Mouse (Mus musculus) intestine, embryonic 15.5 days (tissue): Measurements from ENCODE around the gene Rfc3. TPM values are rescaled to one million over a fixed set of nuclear protein-coding genes. Genes with fewer than 3 reads are reported as not detected.
A peak's percentile ranks its signal among the peaks of the same experiment; 100 is the strongest.
"Not testable (repeated sequence)": the region's sequence is repeated elsewhere in the genome, so short reads cannot be mapped to it uniquely, and the experiment has no call there.

ENCODE experiments used
- ATAC-seq: fragments of 200-750 bp; cut with Nextera tagmentation; 2 replicates; pipeline ENCODE4 v1.8.0; 2017; ENCODE audit warnings: moderate TSS enrichment, moderate library complexity
- H3K27ac ChIP-seq: fragments of 300-500 bp; sonication (generic); 2 replicates; pipeline ENCODE4 v1.5.1; 2015; ENCODE audit warnings: mild to moderate bottlenecking, inconsistent platforms
- H3K27me3 ChIP-seq: fragments of 300-500 bp; sonication (generic); replicated peaks from 2 replicates; pipeline ENCODE4 v1.6.1; 2015; ENCODE audit warnings: inconsistent platforms
- H3K36me3 ChIP-seq: fragments of 300-500 bp; sonication (generic); 2 replicates; pipeline ENCODE4 v1.6.1; 2015; ENCODE audit warnings: inconsistent platforms
- H3K4me1 ChIP-seq: fragments of 300-500 bp; sonication (generic); replicated peaks from 2 replicates; pipeline ENCODE4 v1.6.1; 2015; ENCODE audit warnings: inconsistent platforms
- H3K4me2 ChIP-seq: fragments of 300-500 bp; sonication (generic); replicated peaks from 2 replicates; pipeline ENCODE4 v1.6.1; 2015; ENCODE audit warnings: mild to moderate bottlenecking, inconsistent platforms
- H3K4me3 ChIP-seq: fragments of 300-500 bp; sonication (generic); replicated peaks from 2 replicates; pipeline ENCODE4 v1.5.1; 2015; ENCODE audit warnings: inconsistent platforms
- H3K9ac ChIP-seq: fragments of 300-500 bp; sonication (generic); 2 replicates; pipeline ENCODE4 v1.6.1; 2015; ENCODE audit warnings: inconsistent platforms
- H3K9me3 ChIP-seq: fragments of 300-500 bp; sonication (generic); 2 replicates; pipeline ENCODE4 v1.6.1; 2016; ENCODE audit warnings: inconsistent platforms
- WGBS: fragments of 180-500 bp; shearing (Covaris S2); methylation state at CpG from one replicate; pipeline ENCODE4 v1.1.7; 2015; 5-methylcytosine and 5-hydroxymethylcytosine counted together
- polyA plus RNA-seq: library from polyadenylated mRNA; unstranded; fragments of >200 nt; fragmentation: Nextera tagmentation; extraction: Ambion mirVana; gene quantifications from 2 replicates; pipeline ENCODE4 v1.2.1, GENCODE M21; 2015

The Rfc3 gene
- polyA plus RNA-seq: 70.2 and 76.3 TPM in 2 replicates

- H3K4me2 ChIP-seq: peak within 1 kb of the TSS; percentile 65
- no peaks in the 10 kb centered on the region for H3K9me3 ChIP-seq
- peak; percentile 100 for ATAC-seq
- no peaks in the 10 kb centered on the region for H3K27me3 ChIP-seq
- 0 out of 2 replicates have a peak, but pooled peaks cover 8% of the 10 kb centered on the region for H3K36me3 ChIP-seq
- peak within 1 kb of the TSS; percentile 64 for H3K9ac ChIP-seq
- WGBS: under 1% methylated on average over 40 of the region's 42 CpGs
- H3K4me3 ChIP-seq: peak within 1 kb of the TSS; percentile 65
- H3K27ac ChIP-seq: peak within 1 kb of the TSS; percentile 86
- H3K4me1 ChIP-seq: no peaks in the 10 kb centered on the region
These were observed at the start of gene Rfc3 for GRCm38 (mm10) chr5:151650700-151651410. Gene Rfc3, minus strand, starts transcription at chr5:151651242.

- not testable (repeated sequence) for H3K27ac ChIP-seq, H3K4me1 ChIP-seq, H3K9me3 ChIP-seq, H3K4me2 ChIP-seq, H3K9ac ChIP-seq, H3K36me3 ChIP-seq, H3K4me3 ChIP-seq, ATAC-seq, H3K27me3 ChIP-seq
- 90% methylated on average over 13 of the region's 13 CpGs for WGBS
These were observed 42.6 kb upstream of the Rfc3 start for GRCm38 (mm10) chr5:151693636-151694035.

- Histone ChIP-seq H3K4me3 (no peak overlapping the region), H3K36me3 (no peaks in the 10 kb centered on the region), H3K9me3 (no peaks in the 10 kb centered on the region), H3K4me1 (no peaks in the 10 kb centered on the region), H3K9ac (no peak overlapping the region), H3K4me2 (peak overlapping the region; percentile 56), H3K27me3 (no peaks in the 10 kb centered on the region), H3K27ac (no peak overlapping the region)
- ATAC-seq: peak; percentile 100
- WGBS: 16% methylated on average over 15 of the region's 15 CpGs
These were observed 35.8 kb upstream of the Rfc3 start for GRCm38 (mm10) chr5:151686606-151687525.

- no peak for ATAC-seq
- no peak overlapping the region for H3K9ac ChIP-seq
- no peak overlapping the region for H3K4me3 ChIP-seq
- H3K27me3 ChIP-seq: no peaks in the 10 kb centered on the region
- no peaks in the 10 kb centered on the region for H3K9me3 ChIP-seq
- no peaks in the 10 kb centered on the region for H3K4me1 ChIP-seq
- H3K4me2 ChIP-seq: no peak overlapping the region
- no peak overlapping the region for H3K27ac ChIP-seq
- no peaks in the 10 kb centered on the region for H3K36me3 ChIP-seq
- 94% methylated on average over 4 of the region's 4 CpGs for WGBS
These were observed 11.2 kb upstream of the Rfc3 start for GRCm38 (mm10) chr5:151662207-151662606.

GRCm38 (mm10) chr5:151651411-151651784 is 356 bp upstream of the Rfc3 start:
- ATAC-seq: no peak
- 66% methylated on average over 3 of the region's 3 CpGs for WGBS
- Histone ChIP-seq H3K36me3 (0 out of 2 replicates have a peak, but pooled peaks cover 3% of the 10 kb centered on the region), H3K27ac (no peak overlapping the region), H3K4me3 (no peak overlapping the region), H3K4me1 (no peaks in the 10 kb centered on the region), H3K9ac (no peak overlapping the region), H3K27me3 (no peaks in the 10 kb centered on the region), H3K4me2 (peak overlapping the region; percentile 65), H3K9me3 (no peaks in the 10 kb centered on the region)

GRCm38 (mm10) chr5:151644845-151645244 is 6.2 kb downstream of the Rfc3 start:
- WGBS: 93% methylated on average over 7 of the region's 7 CpGs
- H3K27me3 ChIP-seq: no peaks in the 10 kb centered on the region
- no peaks in the 10 kb centered on the region for H3K4me1 ChIP-seq
- H3K4me3 ChIP-seq: no peak overlapping the region
- ATAC-seq: no peak
- H3K36me3 ChIP-seq: peaks cover 42% of the 10 kb centered on the region
- no peak overlapping the region for H3K27ac ChIP-seq
- H3K9me3 ChIP-seq: no peaks in the 10 kb centered on the region
- no peak overlapping the region for H3K4me2 ChIP-seq
- H3K9ac ChIP-seq: no peak overlapping the region

GRCm38 (mm10) chr5:151642867-151643266 is 8.2 kb downstream of the Rfc3 start:
- Histone ChIP-seq H3K4me2 (no peak overlapping the region), H3K9me3 (no peaks in the 10 kb centered on the region), H3K27ac (no peak overlapping the region), H3K4me3 (no peak overlapping the region), H3K27me3 (no peaks in the 10 kb centered on the region), H3K36me3 (peaks cover 42% of the 10 kb centered on the region), H3K4me1 (no peaks in the 10 kb centered on the region), H3K9ac (no peak overlapping the region)
- no peak for ATAC-seq
- 86% methylated on average over 5 of the region's 5 CpGs for WGBS

- no peak overlapping the region for H3K27ac ChIP-seq
- 92% methylated on average over 1 of the region's 1 CpGs for WGBS
- no peak overlapping the region for H3K4me2 ChIP-seq
- H3K9ac ChIP-seq: no peak overlapping the region
- H3K36me3 ChIP-seq: peaks cover 39% of the 10 kb centered on the region
- no peaks in the 10 kb centered on the region for H3K9me3 ChIP-seq
- no peak overlapping the region for H3K4me3 ChIP-seq
- no peaks in the 10 kb centered on the region for H3K4me1 ChIP-seq
- no peaks in the 10 kb centered on the region for H3K27me3 ChIP-seq
- no peak for ATAC-seq
These were observed 8.9 kb downstream of the Rfc3 start for GRCm38 (mm10) chr5:151642102-151642501.

- H3K9ac ChIP-seq: no peak within 1 kb of the TSS
These were observed 45.1 kb downstream of the Rfc3 start, which contains the start of gene Vmn2r18 for GRCm38 (mm10) chr5:151605921-151606320. Gene Vmn2r18, minus strand, starts transcription at chr5:151606021.

GRCm38 (mm10) chr5:151601696-151602095 is 49.3 kb downstream of the Rfc3 start:
- Histone ChIP-seq H3K36me3 (no peaks in the 10 kb centered on the region), H3K27me3 (no peaks in the 10 kb centered on the region), H3K27ac (no peak overlapping the region), H3K4me2 (no peak overlapping the region), H3K4me1 (no peaks in the 10 kb centered on the region), H3K9me3 (no peaks in the 10 kb centered on the region), H3K9ac (no peak overlapping the region), H3K4me3 (no peak overlapping the region)
- no peak for ATAC-seq
- WGBS: 55% methylated on average over 1 of the region's 1 CpGs

More at GRCm38 (mm10) chr5:151605921-151606320, 45.1 kb downstream of the Rfc3 start, which contains the start of gene Vmn2r18:
- H3K27ac ChIP-seq: no peak within 1 kb of the TSS
- H3K27me3 ChIP-seq: no peaks in the 10 kb centered on the region
- no peak for ATAC-seq
- H3K4me1 ChIP-seq: no peaks in the 10 kb centered on the region
- no peak within 1 kb of the TSS for H3K4me3 ChIP-seq
- H3K4me2 ChIP-seq: no peak within 1 kb of the TSS
- no peaks in the 10 kb centered on the region for H3K9me3 ChIP-seq
- no peaks in the 10 kb centered on the region for H3K36me3 ChIP-seq
- WGBS: 82% methylated on average over 3 of the region's 3 CpGs
